In the genomic region with DNA sequence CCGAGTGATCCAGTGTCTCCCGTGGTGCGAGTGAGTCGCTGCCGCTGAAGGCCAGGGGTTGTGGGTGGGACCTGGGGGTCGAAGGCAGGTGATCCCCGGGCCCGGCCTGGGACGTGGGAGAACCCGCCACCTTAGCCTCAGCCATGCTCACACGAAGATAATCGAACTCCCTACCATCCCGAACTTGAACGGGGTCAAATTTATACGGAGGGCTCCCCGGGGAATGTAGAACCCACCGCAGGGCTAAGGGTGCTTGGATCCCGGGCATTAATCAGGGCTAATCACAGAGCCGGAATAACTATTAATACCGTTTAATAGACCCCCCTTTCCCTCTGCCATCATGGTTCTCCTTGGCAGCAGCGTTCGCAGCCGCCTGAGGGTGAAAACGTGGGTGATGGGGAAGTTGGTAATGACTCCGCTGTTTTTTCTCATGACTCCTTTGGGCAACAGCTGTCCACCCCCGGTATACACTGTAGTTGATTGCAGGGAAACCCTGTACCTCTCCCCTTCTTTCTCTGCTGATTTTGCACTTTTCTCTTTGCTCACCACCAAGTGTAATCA, we compare ENCODE assay signal across 7 mouse cellular contexts. TPM values are rescaled to one million over a fixed set of nuclear protein-coding genes. Genes with fewer than 3 reads are reported as not detected.
DNase-seq lines count a peak whose midpoint lies in the region; ATAC-seq and TF ChIP-seq lines count a peak whose summit lies in the region.

No protein-coding gene starts in this region.

- peak; percentile 32 for DNase-seq in adrenal gland, postnatal 10 days
- peak; percentile 29 to 36 for DNase-seq in heart, postnatal 14 days
- peak; percentile 20 for DNase-seq in left cerebral cortex, postnatal 4 days
- peak; percentile 61 to 63 for DNase-seq in spleen, postnatal 10 days (ENCODE audit: low spot score in 2 of 2)

- H3K4me3 ChIP-seq in E14TG2a.4 (replicated peaks; ENCODE audit: low read length): peak overlapping the region; percentile 97
- H3K4me3 ChIP-seq in embryonic facial prominence, embryonic 12.5 days: peak overlapping the region; percentile 94

- no peak for TF ChIP-seq CTCF in E14TG2a.4 (conservative IDR thresholded peaks at IDR 0.05; ENCODE audit: low read length)

- peak overlapping the region; percentile 92 for H3K9ac ChIP-seq in embryonic facial prominence, embryonic 12.5 days

- H3K4me1 ChIP-seq in E14TG2a.4 (replicated peaks; ENCODE audit: low read depth, low read length): peaks cover 46% of the 10 kb centered on the region
- H3K4me1 ChIP-seq in embryonic facial prominence, embryonic 12.5 days: peaks cover 13% of the 10 kb centered on the region

- intact Hi-C loops in heart, postnatal 14 days (cut with DNase I): no loop called here
- intact Hi-C loops in left cerebral cortex, postnatal 4 days (cut with DNase I): no loop called here

- H3K27ac ChIP-seq in embryonic facial prominence, embryonic 12.5 days: peak overlapping the region; percentile 99; the same call in 1 of the 2 replicates

- peaks cover 42% of the 10 kb centered on the region for H3K36me3 ChIP-seq in E14TG2a.4 (ENCODE audit: insufficient read depth, low read length)
- H3K36me3 ChIP-seq in embryonic facial prominence, embryonic 12.5 days: peaks cover 6% of the 10 kb centered on the region

- no peaks in the 10 kb centered on the region for H3K27me3 ChIP-seq in E14TG2a.4 (ENCODE audit: insufficient read depth, low read length)
- no peaks in the 10 kb centered on the region for H3K27me3 ChIP-seq in embryonic facial prominence, embryonic 12.5 days

- peak overlapping the region; percentile 89 for H3K4me2 ChIP-seq in embryonic facial prominence, embryonic 12.5 days (replicated peaks)

- no peaks in the 10 kb centered on the region for H3K9me3 ChIP-seq in E14TG2a.4 (ENCODE audit: low read length)
- H3K9me3 ChIP-seq in embryonic facial prominence, embryonic 12.5 days: no peaks in the 10 kb centered on the region

- ATAC-seq in embryonic facial prominence, embryonic 12.5 days (ENCODE audit: insufficient number of reproducible peaks, insufficient read depth, low FRiP score, low TSS enrichment): no peak
- ATAC-seq in megakaryocyte-erythroid progenitor cell, adult 5-6 weeks (replicated peaks; ENCODE audit: low FRiP score, low TSS enrichment, poor library complexity, severe bottlenecking): peak; percentile 39

- under 1% methylated on average over 26 of the region's 26 CpGs for WGBS in embryonic facial prominence, embryonic 12.5 days

RNA-seq across cellular contexts. Expression of gene BC005537, which starts 0.8 kb away (rescaled TPM):
- total RNA-seq in adrenal gland, postnatal 10 days (2021): 100 to 1,000 TPM; 149 to 152 TPM
- polyA plus RNA-seq in embryonic facial prominence, embryonic 12.5 days (2016; fragmentation: Nextera tagmentation; extraction: Ambion mirVana): 16.4 and 17.3 TPM in 2 replicates
- 100 to 1,000 TPM; 138 to 142 TPM for total RNA-seq in heart, postnatal 14 days (2021)
- 100 to 1,000 TPM; 219 to 228 TPM for total RNA-seq in left cerebral cortex, postnatal 4 days (2021)
- 91.9 and 121 TPM in 2 replicates for total RNA-seq in megakaryocyte-erythroid progenitor cell, adult 5-6 weeks (2014; fragmentation: Nextera tagmentation)
- 42.4 and 44.0 TPM in 2 replicates for total RNA-seq in megakaryocyte-erythroid progenitor cell, adult 5-6 weeks (2017)

RNA-seq across cellular contexts. Expression of gene Acot13, which starts 29.1 kb away (rescaled TPM):
- total RNA-seq in adrenal gland, postnatal 10 days (2021): 100 to 1,000 TPM; 125 to 155 TPM
- polyA plus RNA-seq in embryonic facial prominence, embryonic 12.5 days (2016; fragmentation: Nextera tagmentation; extraction: Ambion mirVana): 64.9 and 66.1 TPM in 2 replicates
- 100 to 1,000 TPM; 322 to 329 TPM for total RNA-seq in heart, postnatal 14 days (2021)
- total RNA-seq in left cerebral cortex, postnatal 4 days (2021): 10 to 100 TPM; 37.2 to 38.3 TPM
- total RNA-seq in megakaryocyte-erythroid progenitor cell, adult 5-6 weeks (2014; fragmentation: Nextera tagmentation): 39.4 and 69.5 TPM in 2 replicates
- total RNA-seq in megakaryocyte-erythroid progenitor cell, adult 5-6 weeks (2017): 80.5 and 87.5 TPM in 2 replicates

RNA-seq across cellular contexts. Expression of gene Tdp2, which starts 29.3 kb away (rescaled TPM):
- 10 to 100 TPM; 23.1 to 31.6 TPM for total RNA-seq in adrenal gland, postnatal 10 days (2021)
- 67.6 and 71.4 TPM in 2 replicates for polyA plus RNA-seq in embryonic facial prominence, embryonic 12.5 days (2016; fragmentation: Nextera tagmentation; extraction: Ambion mirVana)
- 10 to 100 TPM; 15.2 TPM for total RNA-seq in heart, postnatal 14 days (2021)
- total RNA-seq in left cerebral cortex, postnatal 4 days (2021): 10 to 100 TPM; 22.4 to 22.6 TPM
- 61.6 and 87.7 TPM in 2 replicates for total RNA-seq in megakaryocyte-erythroid progenitor cell, adult 5-6 weeks (2014; fragmentation: Nextera tagmentation)
- 61.8 and 64.1 TPM in 2 replicates for total RNA-seq in megakaryocyte-erythroid progenitor cell, adult 5-6 weeks (2017)

RNA-seq across cellular contexts. Expression of gene Gmnn, which starts 40.5 kb away (rescaled TPM):
- total RNA-seq in adrenal gland, postnatal 10 days (2021): 10 to 100 TPM; 19.9 to 31.3 TPM
- 109 and 113 TPM in 2 replicates for polyA plus RNA-seq in embryonic facial prominence, embryonic 12.5 days (2016; fragmentation: Nextera tagmentation; extraction: Ambion mirVana)
- 10 to 100 TPM; 32.6 to 34.4 TPM for total RNA-seq in heart, postnatal 14 days (2021)
- total RNA-seq in left cerebral cortex, postnatal 4 days (2021): 1 to 10 TPM; 4.0 to 5.5 TPM
- 156 and 206 TPM in 2 replicates for total RNA-seq in megakaryocyte-erythroid progenitor cell, adult 5-6 weeks (2014; fragmentation: Nextera tagmentation)
- 222 and 297 TPM in 2 replicates for total RNA-seq in megakaryocyte-erythroid progenitor cell, adult 5-6 weeks (2017)

RNA-seq across cellular contexts. Expression of gene D130043K22Rik, which starts 42.7 kb away (rescaled TPM):
- 1 to 10 TPM; 1.2 to 1.4 TPM for total RNA-seq in adrenal gland, postnatal 10 days (2021)
- 0.58 and 0.73 TPM in 2 replicates for polyA plus RNA-seq in embryonic facial prominence, embryonic 12.5 days (2016; fragmentation: Nextera tagmentation; extraction: Ambion mirVana)
- total RNA-seq in heart, postnatal 14 days (2021): not detected
- total RNA-seq in left cerebral cortex, postnatal 4 days (2021): 10 to 100 TPM; 19.1 to 22.2 TPM
- total RNA-seq in megakaryocyte-erythroid progenitor cell, adult 5-6 weeks (2014; fragmentation: Nextera tagmentation): not detected in 2 replicates
- 0.38 TPM in 1 of 2 replicates, not detected in the other for total RNA-seq in megakaryocyte-erythroid progenitor cell, adult 5-6 weeks (2017)
